Mouse (Mus musculus): ENCODE measurements at regions not wholly inside any gene's neighbourhood (a gene's known extent, or its start where the extent isn't known, plus 50 kb on each side); places are given as distances from the start of the nearest gene placed in this dataset.

DNA sequence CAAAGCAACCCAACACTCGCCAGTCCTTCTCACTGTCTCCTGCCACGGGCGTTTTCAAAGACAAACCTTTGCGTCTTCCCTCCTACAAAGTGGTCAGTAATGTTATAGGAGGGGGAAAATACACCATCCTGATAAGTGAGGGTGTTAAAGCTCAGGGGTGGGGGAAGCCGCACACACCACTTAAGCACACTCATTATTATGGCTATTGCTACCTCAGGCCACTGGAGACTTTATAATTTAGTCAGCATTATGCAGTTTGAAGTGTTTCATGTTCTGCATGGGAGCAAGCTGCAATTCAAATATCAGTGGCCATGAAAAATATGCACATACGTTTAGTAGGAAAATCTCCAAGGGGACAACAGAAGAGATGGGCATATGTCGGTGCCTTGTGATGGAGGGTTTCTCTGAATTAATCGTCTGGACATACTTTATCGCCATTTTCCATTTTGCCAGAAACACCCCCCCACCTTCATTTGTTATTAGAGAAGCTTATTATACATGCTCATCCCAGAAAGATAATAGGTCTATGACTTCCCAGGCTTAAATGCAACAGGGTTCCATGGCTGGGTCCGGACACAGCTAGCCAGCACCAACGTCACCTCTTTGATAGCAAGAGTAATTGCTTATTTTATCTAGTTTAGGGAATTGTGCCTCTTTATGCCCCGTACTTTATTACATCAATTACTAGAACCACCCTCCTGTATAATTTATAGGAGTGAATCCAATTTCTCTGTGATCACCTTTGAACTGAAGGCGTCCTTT is 193.5 kb upstream of the Adamts16 start:
- peaks cover 13% of the 10 kb centered on the region for H3K27me3 ChIP-seq
- POLR2A ChIA-PET, result no interaction called here
- DNase-seq (ENCODE audit: low read depth, low spot score) (no peak), ATAC-seq (no peak)
- in situ Hi-C loops (cut with MboI; ENCODE audit: low pct_unique_long_range_greater_than_20kb), result no loop called here
- TF ChIP-seq CTCF (IDR thresholded peaks at IDR 0.05), result no peak
- CTCF ChIA-PET, result no interaction called here

DNA sequence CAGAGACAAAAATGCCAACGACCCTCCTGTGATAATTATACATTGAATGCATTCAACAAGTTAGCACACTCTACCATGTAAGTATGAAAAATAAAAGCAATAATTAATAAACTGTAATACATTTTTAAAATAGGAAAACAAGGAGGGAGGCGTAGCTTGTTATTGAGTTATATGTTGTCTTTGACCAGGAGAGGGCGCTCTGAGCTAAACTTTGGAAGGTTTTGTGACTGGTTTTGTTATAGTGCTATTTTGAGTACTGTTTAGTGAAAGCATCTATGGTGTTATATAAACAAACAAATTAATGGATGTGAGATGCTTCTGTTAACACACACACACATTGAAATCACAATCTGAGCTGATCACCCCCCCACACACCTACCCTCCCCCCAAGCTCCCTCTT is 166.6 kb upstream of the Adamts16 start:
- peaks cover 10% of the 10 kb centered on the region for H3K27me3 ChIP-seq
- POLR2A ChIA-PET, result no interaction called here
- in situ Hi-C loops (cut with MboI; ENCODE audit: low pct_unique_long_range_greater_than_20kb), result no loop called here
- peak; percentile 50 for TF ChIP-seq CTCF (IDR thresholded peaks at IDR 0.05)
- no peak for DNase-seq (ENCODE audit: low read depth, low spot score)
- CTCF ChIA-PET, result interaction anchor here (0.8 to 2.8 kb wide), 14 partner anchors 9 to 1619 kb away, joined by 3 to 10 read pairs (median 4); no protein-coding TSS in a partner anchor
- ATAC-seq, result no peak

- in situ Hi-C loops (cut with MboI; ENCODE audit: low pct_unique_long_range_greater_than_20kb), result no loop called here
- TF ChIP-seq CTCF (IDR thresholded peaks at IDR 0.05), result peak; percentile 88
- POLR2A ChIA-PET, result interaction anchor here (0.5 kb wide), 1 partner anchor 476 kb away, joined by 3 read pairs; no protein-coding TSS in a partner anchor
- peaks cover 10% of the 10 kb centered on the region for H3K27me3 ChIP-seq
- ATAC-seq (no peak), DNase-seq (ENCODE audit: low read depth, low spot score) (no peak)
- CTCF ChIA-PET, result interaction anchor here (0.8 to 2.8 kb wide), 5 partner anchors 13 to 362 kb away, joined by 3 to 9 read pairs (median 4); no protein-coding TSS in a partner anchor
Observed at GRCm38 (mm10) chr13:71006117-71006516, 164.5 kb upstream of the Adamts16 start.

GRCm38 (mm10) chr13:71003517-71003916 is 161.9 kb upstream of the Adamts16 start:
- no peak for TF ChIP-seq CTCF (IDR thresholded peaks at IDR 0.05)
- H3K27me3 ChIP-seq, result no peaks in the 10 kb centered on the region
- peak; percentile 61 for DNase-seq (ENCODE audit: low read depth, low spot score)
- ChIA-PET POLR2A (no interaction called here), CTCF (interaction anchor here (0.8 to 3.6 kb wide), 4 partner anchors 11 to 359 kb away, joined by 3 to 24 read pairs (median 3); no protein-coding TSS in a partner anchor)
- peak; percentile 41 for ATAC-seq
- in situ Hi-C loops (cut with MboI; ENCODE audit: low pct_unique_long_range_greater_than_20kb), result loop anchor here (5.0 kb wide), 2 partner anchors 166 to 361 kb away; no protein-coding TSS in a partner anchor

- peak; percentile 76 for TF ChIP-seq CTCF (IDR thresholded peaks at IDR 0.05)
- CTCF ChIA-PET, result interaction anchor here (1.6 to 3.6 kb wide), 2 partner anchors 134 to 357 kb away, joined by 3 to 24 read pairs; no protein-coding TSS in a partner anchor
- in situ Hi-C loops (cut with MboI; ENCODE audit: low pct_unique_long_range_greater_than_20kb), result loop anchor here (5.0 kb wide), 2 partner anchors 164 to 359 kb away; no protein-coding TSS in a partner anchor
- no peak for DNase-seq (ENCODE audit: low read depth, low spot score)
- H3K27me3 ChIP-seq, result no peaks in the 10 kb centered on the region
- POLR2A ChIA-PET, result interaction anchor here (0.6 kb wide), 1 partner anchor 328 kb away, joined by 5 read pairs; no protein-coding TSS in a partner anchor
- no peak for ATAC-seq
Observed at GRCm38 (mm10) chr13:71001278-71001677, 159.7 kb upstream of the Adamts16 start.

DNA sequence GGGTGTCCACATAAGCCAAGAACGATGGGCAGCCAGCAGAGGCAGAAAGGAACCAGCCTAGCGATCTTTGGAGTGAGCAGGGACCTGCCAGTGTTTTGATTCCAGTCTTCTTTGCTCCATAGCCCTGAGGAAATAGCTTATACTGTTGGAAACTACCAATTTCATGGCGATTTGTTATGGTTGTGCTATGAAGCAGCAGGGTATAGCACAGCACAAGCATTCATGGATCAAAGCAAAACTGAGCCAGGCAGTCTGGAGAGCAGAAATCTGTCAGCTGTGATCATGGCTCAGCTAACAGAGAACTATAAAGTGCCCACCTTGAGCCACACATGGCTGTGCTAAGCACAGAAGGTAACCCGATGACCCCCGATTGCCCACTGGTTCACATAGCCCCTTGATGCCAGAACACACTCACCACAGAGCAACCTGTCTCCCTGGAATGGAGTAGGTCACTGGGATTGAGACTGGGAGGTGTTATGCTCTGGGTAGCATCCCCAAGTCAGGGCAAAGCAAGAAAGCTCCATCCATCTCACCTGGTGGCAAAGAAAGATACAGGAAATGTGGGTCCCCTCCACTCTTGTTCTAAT is 158.9 kb upstream of the Adamts16 start:
- TF ChIP-seq CTCF (IDR thresholded peaks at IDR 0.05), result no peak
- DNase-seq (ENCODE audit: low read depth, low spot score), result no peak
- ChIA-PET POLR2A (interaction anchor here (0.6 kb wide), 1 partner anchor 328 kb away, joined by 5 read pairs; no protein-coding TSS in a partner anchor), CTCF (interaction anchor here (1.0 to 1.7 kb wide), 2 partner anchors 10 to 357 kb away, joined by 5 to 7 read pairs; no protein-coding TSS in a partner anchor)
- in situ Hi-C loops (cut with MboI; ENCODE audit: low pct_unique_long_range_greater_than_20kb), result loop anchor here (5.0 kb wide), 2 partner anchors 163 to 358 kb away; no protein-coding TSS in a partner anchor
- no peaks in the 10 kb centered on the region for H3K27me3 ChIP-seq
- no peak for ATAC-seq

DNA sequence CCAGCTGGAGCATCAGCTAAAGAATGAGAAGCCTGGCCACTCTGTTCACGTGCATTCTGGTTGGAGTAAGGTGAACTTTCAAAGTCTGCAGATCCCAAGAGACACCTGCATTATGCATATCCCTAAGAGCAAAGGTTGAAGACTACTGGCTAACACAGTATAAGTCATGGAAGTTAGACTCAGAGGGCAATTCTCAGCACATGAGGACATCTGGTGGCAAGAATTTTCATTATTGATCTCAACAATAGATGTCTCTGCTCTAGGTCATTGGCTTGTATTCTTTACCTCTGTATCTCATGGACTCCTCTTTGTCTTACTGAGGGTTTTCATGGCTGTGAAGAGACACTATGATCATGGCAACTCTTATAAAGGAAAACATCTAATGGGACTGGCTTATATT is 151.9 kb upstream of the Adamts16 start:
- no peak for ATAC-seq
- ChIA-PET CTCF (interaction anchor here (0.6 to 2.6 kb wide), 4 partner anchors 10 to 350 kb away, joined by 3 to 11 read pairs (median 3); no protein-coding TSS in a partner anchor), POLR2A (no interaction called here)
- peak; percentile 38 for TF ChIP-seq CTCF (IDR thresholded peaks at IDR 0.05)
- in situ Hi-C loops (cut with MboI; ENCODE audit: low pct_unique_long_range_greater_than_20kb), result loop anchor here (10.0 kb wide), 1 partner anchor 229 kb away; no protein-coding TSS in a partner anchor
- H3K27me3 ChIP-seq, result peaks cover 2% of the 10 kb centered on the region
- no peak for DNase-seq (ENCODE audit: low read depth, low spot score)

- ChIA-PET CTCF (interaction anchor here (1.0 to 2.3 kb wide), 4 partner anchors 10 to 152 kb away, joined by 3 to 7 read pairs (median 4); partner anchors contain the start of gene Adamts16), POLR2A (no interaction called here)
- ATAC-seq (no peak), DNase-seq (ENCODE audit: low read depth, low spot score) (no peak)
- no peak for TF ChIP-seq CTCF (IDR thresholded peaks at IDR 0.05)
- in situ Hi-C loops (cut with MboI; ENCODE audit: low pct_unique_long_range_greater_than_20kb), result loop anchor here (10.0 kb wide), 1 partner anchor 225 kb away; no protein-coding TSS in a partner anchor
- H3K27me3 ChIP-seq, result peaks cover 15% of the 10 kb centered on the region
Observed at GRCm38 (mm10) chr13:70989999-70990645, 148.5 kb upstream of the Adamts16 start.

DNA sequence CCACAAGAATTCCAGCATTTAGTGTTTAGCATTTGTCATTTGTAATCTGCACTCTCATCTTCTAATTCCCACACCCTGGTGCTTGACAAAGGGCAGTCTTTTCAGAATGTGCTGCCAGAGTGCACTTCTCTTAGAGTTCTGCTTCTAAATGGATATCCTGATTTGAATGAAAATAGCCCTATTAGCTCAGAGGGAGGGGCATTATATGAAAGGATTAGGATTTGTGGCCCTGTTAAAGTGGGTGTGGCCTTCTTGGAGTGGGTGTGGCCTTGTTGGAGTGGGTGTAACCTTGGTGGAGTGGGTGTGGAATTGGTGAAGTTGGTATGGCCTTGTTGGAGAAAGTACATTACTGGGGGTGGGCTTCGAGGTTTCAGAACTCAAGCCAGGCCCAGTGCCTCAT is 137.7 kb upstream of the Adamts16 start:
- in situ Hi-C loops (cut with MboI; ENCODE audit: low pct_unique_long_range_greater_than_20kb), result no loop called here

More for the DNA sequence above, 137.7 kb upstream of the Adamts16 start:
- POLR2A ChIA-PET, result no interaction called here
- DNase-seq (ENCODE audit: low read depth, low spot score) (no peak), ATAC-seq (no peak)
- H3K27me3 ChIP-seq, result no peaks in the 10 kb centered on the region
- CTCF ChIA-PET, result no interaction called here
- no peak for TF ChIP-seq CTCF (IDR thresholded peaks at IDR 0.05)

Measured in Patski (cell line).